Mouse (Mus musculus) CH12.LX (cell line): ENCODE measurements around the gene Syna. TPM values are rescaled to one million over a fixed set of nuclear protein-coding genes. Genes with fewer than 3 reads are reported as not detected.

Experiments used
- DNase-seq: peaks from one replicate; pipeline ENCODE4 v3.0.0-alpha.2; 2013; ENCODE audit errors: extremely low read depth
- H3K27ac ChIP-seq: 2 replicates; pipeline ENCODE4 v1.5.1; 2012; ENCODE audit warnings: low read depth, mild to moderate bottlenecking, control low read depth, moderate library complexity; ENCODE audit not compliant: insufficient read depth
- H3K27me3 ChIP-seq: replicated peaks from 2 replicates; pipeline ENCODE3; 2012; ENCODE audit warnings: inconsistent platforms
- H3K36me3 ChIP-seq, 2 experiments: replicated peaks in 1 of 2; 2 replicates each; pipeline versions ENCODE3 to v1.6.1; 2012; ENCODE audit warnings: inconsistent platforms in 1 of 2, low read length in 1 of 2, mild to moderate bottlenecking in 1 of 2, mixed read lengths in 1 of 2, moderate library complexity in 1 of 2; ENCODE audit not compliant: control insufficient read depth in 1 of 2, insufficient read depth in 1 of 2
- H3K4me1 ChIP-seq, 2 experiments: 2 replicates each; pipeline ENCODE4 v1.6.1; 2012; ENCODE audit warnings: inconsistent platforms in 1 of 2, moderate library complexity in 1 of 2; ENCODE audit not compliant: insufficient read depth in 2 of 2, control insufficient read depth in 1 of 2
- H3K4me2 ChIP-seq: 2 replicates; pipeline ENCODE4 v1.6.1; 2012; ENCODE audit warnings: low read depth, mild to moderate bottlenecking, control low read depth; ENCODE audit not compliant: poor library complexity, insufficient read depth, severe bottlenecking
- H3K4me3 ChIP-seq, 3 experiments: fragments of 150-350 bp in 1 of 3; sonication (generic) in 1 of 3; replicated peaks in 1 of 3; 2 replicates each; pipeline versions ENCODE3 to v1.5.1; 2011 to 2012; ENCODE audit warnings: low read depth in 2 of 3, low read length in 2 of 3, mild to moderate bottlenecking in 2 of 3, moderate library complexity in 2 of 3, control low read depth in 1 of 3, improper control_type of control experiment in 1 of 3, inconsistent platforms in 1 of 3, mixed read lengths in 1 of 3; ENCODE audit not compliant: poor library complexity in 1 of 3
- H3K79me2 ChIP-seq: replicated peaks from 2 replicates; pipeline ENCODE4 v1.6.1; 2012; ENCODE audit warnings: mild to moderate bottlenecking, moderate library complexity; ENCODE audit not compliant: control insufficient read depth, poor library complexity, insufficient read depth, severe bottlenecking; ENCODE audit errors: extremely low read depth
- H3K9ac ChIP-seq: 2 replicates; pipeline ENCODE4 v1.6.1; 2012; ENCODE audit warnings: low read depth, mild to moderate bottlenecking, control low read depth, moderate library complexity; ENCODE audit not compliant: insufficient read depth
- H3K9me3 ChIP-seq: replicated peaks from 2 replicates; pipeline ENCODE3; 2012; ENCODE audit warnings: low read length, inconsistent platforms, mixed read lengths
- CHD1 ChIP-seq: IDR thresholded peaks from 2 replicates; pipeline ENCODE4 v1.6.1; 2012; ENCODE audit warnings: low read depth, low read length, improper control_type of control experiment, inconsistent platforms
- CTCF ChIP-seq, 2 experiments: IDR thresholded peaks in 1 of 2; conservative IDR thresholded peaks in 1 of 2; 2 replicates each; pipeline ENCODE4 v1.5.1; 2011 to 2012; ENCODE audit warnings: low read depth in 2 of 2, low read length in 2 of 2, improper control_type of control experiment in 1 of 2, inconsistent platforms in 1 of 2, mild to moderate bottlenecking in 1 of 2, moderate library complexity in 1 of 2
- E2F4 ChIP-seq: IDR thresholded peaks from 2 replicates; pipeline ENCODE4 v1.6.1; 2011; ENCODE audit warnings: low read depth, low read length, improper control_type of control experiment; ENCODE audit not compliant: insufficient replicate concordance
- ELF1 ChIP-seq: IDR thresholded peaks from 2 replicates; pipeline ENCODE4 v1.6.1; 2014; ENCODE audit warnings: low read depth, mild to moderate bottlenecking, inconsistent platforms, low read length, improper control_type of control experiment
- EP300 ChIP-seq: IDR thresholded peaks from 2 replicates; pipeline ENCODE4 v1.6.1; 2011; ENCODE audit warnings: low read length, improper control_type of control experiment
- ETS1 ChIP-seq: conservative IDR thresholded peaks from 2 replicates; pipeline ENCODE4 v1.6.1; 2012; ENCODE audit warnings: low read depth, mild to moderate bottlenecking, inconsistent platforms, low read length, improper control_type of control experiment, moderate library complexity
- GABPA ChIP-seq: IDR thresholded peaks from 2 replicates; pipeline ENCODE4 v1.6.1; 2012; ENCODE audit warnings: low read depth, low read length, improper control_type of control experiment, inconsistent platforms; ENCODE audit not compliant: insufficient replicate concordance
- HCFC1 ChIP-seq: IDR thresholded peaks from 2 replicates; pipeline ENCODE4 v1.6.1; 2012; ENCODE audit warnings: low read depth, mild to moderate bottlenecking, inconsistent platforms, low read length, improper control_type of control experiment
- IRF4 ChIP-seq: IDR thresholded peaks from 2 replicates; pipeline ENCODE4 v1.6.1; 2014; ENCODE audit warnings: low read depth, mild to moderate bottlenecking, inconsistent platforms, low read length, improper control_type of control experiment
- JUN ChIP-seq: IDR thresholded peaks from 2 replicates; pipeline ENCODE4 v1.6.1; 2011; ENCODE audit warnings: low read depth, mild to moderate bottlenecking, low read length, improper control_type of control experiment, moderate library complexity; ENCODE audit not compliant: insufficient read depth
- JUND ChIP-seq: conservative IDR thresholded peaks from 2 replicates; pipeline ENCODE4 v1.6.1; 2011; ENCODE audit warnings: low read depth, low read length, improper control_type of control experiment
- KAT2A ChIP-seq: IDR thresholded peaks from 2 replicates; pipeline ENCODE4 v1.6.1; 2012; ENCODE audit warnings: low read length, improper control_type of control experiment, inconsistent platforms; ENCODE audit not compliant: insufficient replicate concordance
- MAFK ChIP-seq: IDR thresholded peaks from 2 replicates; pipeline ENCODE4 v1.6.1; 2011; ENCODE audit warnings: low read length, improper control_type of control experiment; ENCODE audit not compliant: insufficient replicate concordance
- MAX ChIP-seq: IDR thresholded peaks from 2 replicates; pipeline ENCODE4 v1.6.1; 2011; ENCODE audit warnings: low read length, improper control_type of control experiment
- MAZ ChIP-seq: IDR thresholded peaks from 2 replicates; pipeline ENCODE4 v1.6.1; 2012; ENCODE audit warnings: low read depth, mild to moderate bottlenecking, inconsistent platforms, low read length, improper control_type of control experiment, moderate library complexity
- MEF2A ChIP-seq: IDR thresholded peaks from 2 replicates; pipeline ENCODE4 v1.6.1; 2014; ENCODE audit warnings: low read depth, mild to moderate bottlenecking, inconsistent platforms, low read length, improper control_type of control experiment, borderline replicate concordance
- MYC ChIP-seq: IDR thresholded peaks from 2 replicates; pipeline ENCODE4 v1.6.1; 2011; ENCODE audit warnings: low read depth, mild to moderate bottlenecking, improper control_type of control experiment, low read length
- NELFE ChIP-seq: IDR thresholded peaks from 2 replicates; pipeline ENCODE4 v1.6.1; 2011; ENCODE audit warnings: low read depth, low read length, improper control_type of control experiment
- NRF1 ChIP-seq: IDR thresholded peaks from 2 replicates; pipeline ENCODE4 v1.6.1; 2014; ENCODE audit warnings: low read depth, mild to moderate bottlenecking, inconsistent platforms, low read length, improper control_type of control experiment, moderate library complexity
- PAX5 ChIP-seq: IDR thresholded peaks from 2 replicates; pipeline ENCODE4 v1.6.1; 2012; ENCODE audit warnings: low read length, inconsistent platforms, mixed read lengths
- POLR2A ChIP-seq: IDR thresholded peaks from 2 replicates; pipeline ENCODE4 v1.6.1; 2011; ENCODE audit warnings: low read depth, mild to moderate bottlenecking, improper control_type of control experiment, low read length
- POLR2AphosphoS2 ChIP-seq: IDR thresholded peaks from 2 replicates; pipeline ENCODE4 v1.6.1; 2011; ENCODE audit warnings: low read depth, low read length, improper control_type of control experiment
- SMC3 ChIP-seq: IDR thresholded peaks from 2 replicates; pipeline ENCODE4 v1.6.1; 2011; ENCODE audit warnings: low read depth, low read length, improper control_type of control experiment
- TBP ChIP-seq: conservative IDR thresholded peaks from 2 replicates; pipeline ENCODE4 v1.6.1; 2011; ENCODE audit warnings: low read depth, low read length, improper control_type of control experiment
- TCF12 ChIP-seq: IDR thresholded peaks from 2 replicates; pipeline ENCODE4 v1.6.1; 2014; ENCODE audit warnings: low read depth, mild to moderate bottlenecking, inconsistent platforms, low read length, improper control_type of control experiment
- UBTF ChIP-seq: IDR thresholded peaks from 2 replicates; pipeline ENCODE4 v1.6.1; 2012; ENCODE audit warnings: low read depth, mild to moderate bottlenecking, inconsistent platforms, low read length, improper control_type of control experiment, moderate library complexity
- ZKSCAN1 ChIP-seq: IDR thresholded peaks from 2 replicates; pipeline ENCODE4 v1.6.1; 2012; ENCODE audit warnings: low read depth, inconsistent platforms, low read length, improper control_type of control experiment, borderline replicate concordance
- ZMIZ1 ChIP-seq: IDR thresholded peaks from 2 replicates; pipeline ENCODE4 v1.6.1; 2012; ENCODE audit warnings: low read depth, mild to moderate bottlenecking, inconsistent platforms, low read length, improper control_type of control experiment
- ZNF384 ChIP-seq: IDR thresholded peaks from 2 replicates; pipeline ENCODE4 v1.6.1; 2012; ENCODE audit warnings: low read depth, low read length, improper control_type of control experiment, inconsistent platforms
- dilution Hi-C: fragments of 300-500 bp; cut with MboI; formaldehyde crosslinking; loops from 2 replicates; pipeline ENCODE4 v1.14.3; 2020; ENCODE audit warnings: low sequenced_read_pairs; ENCODE audit not compliant: extremely low pct_unique_long_range_greater_than_20kb, extremely low pct_ligation_motif_present
- in situ Hi-C: fragments of 300-500 bp; cut with MboI; formaldehyde crosslinking; loops from 3 replicates; pipeline ENCODE4 v1.14.3; 2019; ENCODE audit warnings: low sequenced_read_pairs, low pct_ligation_motif_present, low pct_unique_long_range_greater_than_20kb, mixed read lengths
- polyA plus RNA-seq: library from polyadenylated mRNA; unstranded; fragments of >175 nt; gene quantifications from 2 replicates; pipeline ENCODE4 v1.2.1, GENCODE M21; 2012; ENCODE audit warnings: low read depth; ENCODE audit not compliant: insufficient read length
- total RNA-seq, 2 experiments: library from RNA; depleted of rRNA; stranded (reverse); fragments of 300-350 nt in 1 of 2; fragments of >200 nt in 1 of 2; gene quantifications; 2 replicates each; pipeline ENCODE4 v1.2.3; 2012 to 2014

Syna gene
- total and polyA plus RNA-seq, 3 experiments: 0.13 to 4.0 (median 0.13) TPM

- Histone ChIP-seq H3K27me3 (no peaks in the 10 kb centered on the region), H3K9me3 (no peaks in the 10 kb centered on the region), H3K27ac (peak within 1 kb of the TSS; percentile 34), H3K4me2 (peak within 1 kb of the TSS; percentile 80), H3K9ac (peak within 1 kb of the TSS; percentile 54), H3K4me3 (peak within 1 kb of the TSS; percentile 70 to 90 (median 79)), H3K4me1 (peaks cover 6 to 38% of the 10 kb centered on the region in 2 experiments), H3K79me2 (no peaks in the 10 kb centered on the region), H3K36me3 (peaks cover 0 to 4% of the 10 kb centered on the region in 2 experiments)
- dilution Hi-C loops (no loop called here), in situ Hi-C loops (loop anchor here (5.0 kb wide), 1 partner anchor 45 kb away; no protein-coding TSS in a partner anchor)
- TF ChIP-seq ZMIZ1 (no peak), CHD1 (0 out of 2 replicates have a peak, but pooled peaks have one; percentile 61), IRF4 (0 out of 2 replicates have a peak, but pooled peaks have one; percentile 8), TCF12 (peak; percentile 53; the same call in 1 of the 2 replicates), POLR2AphosphoS2 (no peak), ZNF384 (no peak), CTCF (conservative IDR thresholded peaks at IDR 0.05 in 1 of 2, IDR thresholded peaks at IDR 0.05 in 1 of 2; ENCODE audit: low read depth in 2 of 2, low read length in 2 of 2) (0 out of 4 replicates have a peak, but pooled peaks of 1 of the 2 experiments have one; percentile 27), ELF1 (no peak), GABPA (no peak), PAX5 (no peak), E2F4 (no peak), KAT2A (no peak), TBP (no peak), JUN (no peak), ETS1 (0 out of 2 replicates have a peak, but pooled peaks have one; percentile 19), ZKSCAN1 (no peak), MAFK (no peak), NELFE (peak; percentile 41; the same call in 1 of the 2 replicates), SMC3 (no peak), MAZ (peak; percentile 62; the same call in 1 of the 2 replicates), POLR2A (peak; percentile 45; the same call in 1 of the 2 replicates), UBTF (peak; percentile 99), EP300 (no peak), MEF2A (peak; percentile 7; the same call in 1 of the 2 replicates), MAX (no peak), NRF1 (0 out of 2 replicates have a peak, but pooled peaks have one; percentile 20), MYC (no peak), JUND (no peak), HCFC1 (peak; percentile 39; the same call in 1 of the 2 replicates)
- DNase-seq: peak; percentile 82
Observed at GRCm38 (mm10) chr5:134552110-134552972, 7.6 kb downstream of the Syna start, which contains the start of gene Clip2. Gene Clip2 (minus strand): TSS chr5:134552434.
